Mouse (Mus musculus) thymus, postnatal 25 days (tissue): ENCODE measurements around the gene Gm3336.
A peak's percentile ranks its signal among the peaks of the same experiment; 100 is the strongest.

Source experiments
- DNase-seq: peaks from one replicate; pipeline ENCODE4 v3.0.0; 2022

Gene Gm3336

GRCm38 (mm10) chr8:70718297-70718696, at the start of gene Gm3336:
Gene Gm3336 (plus strand): TSS chr8:70718543.
- peak; percentile 87 for DNase-seq

GRCm38 (mm10) chr8:70671615-70672324, 46.6 kb upstream of the Gm3336 start:
- no peak for DNase-seq

- no peak for DNase-seq
Observed at GRCm38 (mm10) chr8:70672325-70673078, 45.8 kb upstream of the Gm3336 start.

GRCm38 (mm10) chr8:70673079-70673856, 45.1 kb upstream of the Gm3336 start, which contains the start of gene Lsm4:
Gene Lsm4 (plus strand): TSS chr8:70673248.
- DNase-seq = peak; percentile 99

- DNase-seq = peak; percentile 25
Observed at GRCm38 (mm10) chr8:70674109-70674508, 44.2 kb upstream of the Gm3336 start.

- DNase-seq = no peak
Observed at GRCm38 (mm10) chr8:70674716-70675115, 43.6 kb upstream of the Gm3336 start.

- DNase-seq = peak; percentile 73
Observed at GRCm38 (mm10) chr8:70675336-70675735, 43.0 kb upstream of the Gm3336 start.

- no peak for DNase-seq
Observed at GRCm38 (mm10) chr8:70677451-70678080, 40.8 kb upstream of the Gm3336 start.

- DNase-seq = no peak
Observed at GRCm38 (mm10) chr8:70678679-70679078, 39.7 kb upstream of the Gm3336 start.

- DNase-seq = no peak
Observed at GRCm38 (mm10) chr8:70679404-70679803, 38.9 kb upstream of the Gm3336 start.

GRCm38 (mm10) chr8:70680039-70680438, 38.3 kb upstream of the Gm3336 start:
- no peak for DNase-seq

GRCm38 (mm10) chr8:70681410-70681809, 36.9 kb upstream of the Gm3336 start:
- no peak for DNase-seq

GRCm38 (mm10) chr8:70682193-70682592, 36.1 kb upstream of the Gm3336 start:
- DNase-seq = no peak

GRCm38 (mm10) chr8:70682692-70683091, 35.7 kb upstream of the Gm3336 start:
- no peak for DNase-seq

- DNase-seq = no peak
Observed at GRCm38 (mm10) chr8:70684291-70684690, 34.1 kb upstream of the Gm3336 start.

GRCm38 (mm10) chr8:70687576-70687975, 30.8 kb upstream of the Gm3336 start:
- DNase-seq = no peak

GRCm38 (mm10) chr8:70688136-70688535, 30.2 kb upstream of the Gm3336 start:
- DNase-seq = no peak

GRCm38 (mm10) chr8:70689892-70690390, 28.4 kb upstream of the Gm3336 start:
- no peak for DNase-seq

- DNase-seq = no peak
Observed at GRCm38 (mm10) chr8:70691230-70691629, 27.1 kb upstream of the Gm3336 start.

GRCm38 (mm10) chr8:70691727-70692231, 26.6 kb upstream of the Gm3336 start:
- DNase-seq = no peak

GRCm38 (mm10) chr8:70693636-70694035, 24.7 kb upstream of the Gm3336 start:
- DNase-seq = peak; percentile 45

GRCm38 (mm10) chr8:70695318-70696018, 22.9 kb upstream of the Gm3336 start:
- peak; percentile 90 for DNase-seq
